Mouse (Mus musculus): ENCODE measurements at regions not wholly inside any gene's neighbourhood (a gene's known extent, or its start where the extent isn't known, plus 50 kb on each side); places are given as distances from the start of the nearest gene placed in this dataset.

DNA sequence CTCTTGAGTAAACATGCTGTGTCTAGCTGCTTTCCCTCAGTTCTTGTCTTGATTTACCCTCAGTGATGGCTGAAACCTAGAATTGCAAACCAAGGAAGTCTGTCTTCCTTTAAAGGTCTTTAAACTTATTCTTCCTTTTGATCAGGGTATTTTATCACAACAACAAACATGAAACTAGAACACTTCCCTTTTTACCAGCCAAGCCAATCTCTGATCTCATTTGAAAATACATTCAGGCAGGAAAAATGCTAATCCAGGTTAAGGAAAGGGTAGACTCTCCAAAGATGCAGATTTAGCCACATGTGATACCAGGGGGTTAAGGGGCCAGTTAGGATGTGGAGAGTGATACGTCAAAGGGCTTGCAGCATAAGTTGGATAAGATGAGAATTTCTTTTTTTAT is 100.4 kb upstream of the Inhba start:
- no peak overlapping the region for H3K4me2 ChIP-seq (replicated peaks; ENCODE audit: low read depth, low read length)
- H3K4me1 ChIP-seq (ENCODE audit: insufficient read depth, low read length), result no peaks in the 10 kb centered on the region
- 94% methylated on average over 1 of the region's 1 CpGs for WGBS
- no peaks in the 10 kb centered on the region for H3K9me3 ChIP-seq (ENCODE audit: low read length)
- no peak overlapping the region for H3K4me3 ChIP-seq (ENCODE audit: low read length)
- H3K36me3 ChIP-seq (ENCODE audit: insufficient read depth, low read length), result no peaks in the 10 kb centered on the region
- no peak overlapping the region for H3K27ac ChIP-seq (ENCODE audit: low read length)
- H3K9ac ChIP-seq (replicated peaks; ENCODE audit: low read length), result no peak overlapping the region
- no peaks in the 10 kb centered on the region for H3K27me3 ChIP-seq (ENCODE audit: insufficient read depth, low read length)
- ATAC-seq (ENCODE audit: low FRiP score, low TSS enrichment), result no peak

DNA sequence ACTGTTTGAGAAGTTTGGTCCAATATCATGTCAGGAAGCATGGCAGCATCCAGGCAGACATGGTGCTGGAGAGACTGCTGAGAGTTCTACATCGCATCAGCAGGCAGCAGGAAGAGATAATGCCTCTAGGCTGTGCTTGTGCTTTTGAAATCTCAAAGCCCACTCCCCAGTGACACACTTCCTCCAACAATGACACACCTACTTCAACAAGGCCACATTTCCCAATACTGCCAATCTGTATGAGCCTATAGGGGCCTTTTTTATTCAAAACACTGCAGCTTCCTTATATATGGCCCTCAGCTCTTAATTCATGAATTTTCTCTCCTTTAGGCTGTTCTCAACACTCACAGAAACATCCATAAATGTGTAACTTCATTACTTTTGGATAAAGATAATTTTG is 97.4 kb upstream of the Inhba start:
- 85% methylated on average over 1 of the region's 1 CpGs for WGBS
- Histone ChIP-seq H3K9ac (replicated peaks; ENCODE audit: low read length) (no peak overlapping the region), H3K27ac (ENCODE audit: low read length) (no peak overlapping the region), H3K4me1 (ENCODE audit: insufficient read depth, low read length) (no peaks in the 10 kb centered on the region), H3K27me3 (ENCODE audit: insufficient read depth, low read length) (no peaks in the 10 kb centered on the region), H3K4me3 (ENCODE audit: low read length) (no peak overlapping the region), H3K4me2 (replicated peaks; ENCODE audit: low read depth, low read length) (no peak overlapping the region), H3K9me3 (ENCODE audit: low read length) (no peaks in the 10 kb centered on the region), H3K36me3 (ENCODE audit: insufficient read depth, low read length) (no peaks in the 10 kb centered on the region)
- no peak for ATAC-seq (ENCODE audit: low FRiP score, low TSS enrichment)

GRCm38 (mm10) chr13:15929890-15930289 is 81.8 kb upstream of the Inhba start:
- 89% methylated on average over 3 of the region's 3 CpGs for WGBS
- no peaks in the 10 kb centered on the region for H3K27me3 ChIP-seq (ENCODE audit: insufficient read depth, low read length)

DNA sequence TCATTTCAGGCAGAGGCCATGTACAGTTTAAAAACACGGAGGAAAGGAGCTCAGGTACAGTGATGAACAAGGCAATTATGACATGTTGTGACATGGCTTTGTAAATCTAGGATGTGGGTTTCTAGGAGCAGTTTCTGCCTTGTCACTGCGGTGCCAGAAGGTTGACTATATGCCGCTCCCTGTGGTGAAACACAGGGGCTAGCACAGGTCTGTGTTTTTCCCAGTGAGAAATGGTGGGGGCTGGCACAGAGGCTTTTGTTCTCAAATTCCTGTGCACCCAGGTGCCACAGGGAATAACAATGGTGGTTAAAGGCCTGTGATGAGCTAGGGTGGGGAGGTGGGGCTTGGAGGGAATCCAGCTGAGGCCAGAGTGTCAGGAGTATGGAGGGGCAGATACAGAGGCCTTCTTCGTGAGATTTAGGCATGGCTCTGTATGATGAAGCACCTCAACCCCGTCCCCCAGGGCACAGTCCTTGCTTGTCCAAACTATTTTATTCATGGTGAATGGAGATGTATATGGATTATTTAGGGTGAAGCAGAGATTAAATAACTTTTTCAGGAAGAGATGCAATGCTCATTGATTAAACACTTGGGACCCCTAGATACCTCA is 80.0 kb upstream of the Inhba start:
- H3K4me2 ChIP-seq (replicated peaks; ENCODE audit: low read depth, low read length), result no peak overlapping the region
- no peak overlapping the region for H3K4me3 ChIP-seq (ENCODE audit: low read length)
- no peaks in the 10 kb centered on the region for H3K27me3 ChIP-seq (ENCODE audit: insufficient read depth, low read length)
- WGBS, result 42% methylated on average over 5 of the region's 5 CpGs
- H3K36me3 ChIP-seq (ENCODE audit: insufficient read depth, low read length), result no peaks in the 10 kb centered on the region
- H3K9ac ChIP-seq (replicated peaks; ENCODE audit: low read length), result no peak overlapping the region
- no peaks in the 10 kb centered on the region for H3K4me1 ChIP-seq (ENCODE audit: insufficient read depth, low read length)
- H3K27ac ChIP-seq (ENCODE audit: low read length), result no peak overlapping the region
- no peak for ATAC-seq (ENCODE audit: low FRiP score, low TSS enrichment)
- H3K9me3 ChIP-seq (ENCODE audit: low read length), result no peaks in the 10 kb centered on the region

More at GRCm38 (mm10) chr13:15929890-15930289, 81.8 kb upstream of the Inhba start:
- Histone ChIP-seq H3K4me3 (ENCODE audit: low read length) (no peak overlapping the region), H3K9me3 (ENCODE audit: low read length) (no peaks in the 10 kb centered on the region), H3K4me2 (replicated peaks; ENCODE audit: low read depth, low read length) (no peak overlapping the region), H3K9ac (replicated peaks; ENCODE audit: low read length) (no peak overlapping the region), H3K36me3 (ENCODE audit: insufficient read depth, low read length) (no peaks in the 10 kb centered on the region), H3K27ac (ENCODE audit: low read length) (no peak overlapping the region), H3K4me1 (ENCODE audit: insufficient read depth, low read length) (no peaks in the 10 kb centered on the region)
- ATAC-seq (ENCODE audit: low FRiP score, low TSS enrichment), result no peak

DNA sequence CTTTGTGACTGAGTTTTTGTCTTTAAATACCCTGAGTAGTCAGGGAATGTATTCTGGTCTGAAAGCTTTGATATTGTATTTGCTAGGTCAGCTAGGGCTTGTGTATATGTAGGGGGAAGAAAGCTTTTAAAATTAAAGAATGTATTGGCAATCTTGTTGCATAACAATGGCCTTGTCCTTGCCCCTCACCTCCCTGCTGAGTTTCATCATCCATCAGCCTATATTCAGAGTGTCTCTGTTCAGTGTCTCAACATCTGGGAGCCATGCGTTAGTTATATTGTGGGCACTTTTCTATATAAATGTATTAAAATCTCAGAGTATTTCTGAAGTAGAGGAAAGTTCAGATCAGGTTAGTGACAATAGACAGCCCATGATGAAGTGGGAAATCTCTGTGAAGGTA is 76.0 kb upstream of the Inhba start:
- ATAC-seq (ENCODE audit: low FRiP score, low TSS enrichment), result no peak
- no peak overlapping the region for H3K27ac ChIP-seq (ENCODE audit: low read length)
- H3K4me2 ChIP-seq (replicated peaks; ENCODE audit: low read depth, low read length), result no peak overlapping the region
- 95% methylated on average over 1 of the region's 1 CpGs for WGBS
- no peak overlapping the region for H3K4me3 ChIP-seq (ENCODE audit: low read length)
- H3K4me1 ChIP-seq (ENCODE audit: insufficient read depth, low read length), result no peaks in the 10 kb centered on the region
- H3K9me3 ChIP-seq (ENCODE audit: low read length), result no peaks in the 10 kb centered on the region
- no peaks in the 10 kb centered on the region for H3K36me3 ChIP-seq (ENCODE audit: insufficient read depth, low read length)
- no peaks in the 10 kb centered on the region for H3K27me3 ChIP-seq (ENCODE audit: insufficient read depth, low read length)
- H3K9ac ChIP-seq (replicated peaks; ENCODE audit: low read length), result no peak overlapping the region

DNA sequence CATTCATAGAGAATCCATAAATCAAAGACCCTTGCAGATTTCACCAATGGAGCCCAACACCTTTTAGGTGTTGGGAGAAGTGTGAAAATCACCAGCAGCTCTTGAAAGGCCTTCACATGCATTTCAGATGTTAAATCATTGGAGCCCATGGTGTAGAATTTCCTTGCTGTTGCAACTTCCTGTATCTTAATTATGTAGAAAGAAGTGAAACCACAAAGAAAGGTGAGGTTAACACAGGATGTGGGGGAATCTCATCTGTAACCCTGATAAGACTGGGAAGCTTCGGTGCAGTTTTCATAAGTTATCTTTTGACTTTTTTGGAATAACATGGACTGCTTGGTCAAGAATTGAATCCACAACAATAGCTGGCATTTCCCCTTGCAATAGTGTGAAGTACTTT is 75.5 kb upstream of the Inhba start:
- no peaks in the 10 kb centered on the region for H3K9me3 ChIP-seq (ENCODE audit: low read length)
- no peak overlapping the region for H3K4me3 ChIP-seq (ENCODE audit: low read length)
- 77% methylated on average over 1 of the region's 1 CpGs for WGBS
- no peak overlapping the region for H3K9ac ChIP-seq (replicated peaks; ENCODE audit: low read length)
- H3K27me3 ChIP-seq (ENCODE audit: insufficient read depth, low read length), result no peaks in the 10 kb centered on the region
- ATAC-seq (ENCODE audit: low FRiP score, low TSS enrichment), result no peak
- H3K36me3 ChIP-seq (ENCODE audit: insufficient read depth, low read length), result no peaks in the 10 kb centered on the region
- H3K4me1 ChIP-seq (ENCODE audit: insufficient read depth, low read length), result no peaks in the 10 kb centered on the region
- H3K4me2 ChIP-seq (replicated peaks; ENCODE audit: low read depth, low read length), result no peak overlapping the region
- H3K27ac ChIP-seq (ENCODE audit: low read length), result no peak overlapping the region

- H3K4me1 ChIP-seq (ENCODE audit: insufficient read depth, low read length), result no peaks in the 10 kb centered on the region
- WGBS, result 86% methylated on average over 4 of the region's 4 CpGs
- no peaks in the 10 kb centered on the region for H3K36me3 ChIP-seq (ENCODE audit: insufficient read depth, low read length)
- H3K27ac ChIP-seq (ENCODE audit: low read length), result no peak overlapping the region
- H3K4me2 ChIP-seq (replicated peaks; ENCODE audit: low read depth, low read length), result no peak overlapping the region
- ATAC-seq (ENCODE audit: low FRiP score, low TSS enrichment), result no peak
- no peak overlapping the region for H3K4me3 ChIP-seq (ENCODE audit: low read length)
- H3K9me3 ChIP-seq (ENCODE audit: low read length), result no peaks in the 10 kb centered on the region
- H3K9ac ChIP-seq (replicated peaks; ENCODE audit: low read length), result no peak overlapping the region
- no peaks in the 10 kb centered on the region for H3K27me3 ChIP-seq (ENCODE audit: insufficient read depth, low read length)
These were observed 61.5 kb upstream of the Inhba start for GRCm38 (mm10) chr13:15950143-15950542.

DNA sequence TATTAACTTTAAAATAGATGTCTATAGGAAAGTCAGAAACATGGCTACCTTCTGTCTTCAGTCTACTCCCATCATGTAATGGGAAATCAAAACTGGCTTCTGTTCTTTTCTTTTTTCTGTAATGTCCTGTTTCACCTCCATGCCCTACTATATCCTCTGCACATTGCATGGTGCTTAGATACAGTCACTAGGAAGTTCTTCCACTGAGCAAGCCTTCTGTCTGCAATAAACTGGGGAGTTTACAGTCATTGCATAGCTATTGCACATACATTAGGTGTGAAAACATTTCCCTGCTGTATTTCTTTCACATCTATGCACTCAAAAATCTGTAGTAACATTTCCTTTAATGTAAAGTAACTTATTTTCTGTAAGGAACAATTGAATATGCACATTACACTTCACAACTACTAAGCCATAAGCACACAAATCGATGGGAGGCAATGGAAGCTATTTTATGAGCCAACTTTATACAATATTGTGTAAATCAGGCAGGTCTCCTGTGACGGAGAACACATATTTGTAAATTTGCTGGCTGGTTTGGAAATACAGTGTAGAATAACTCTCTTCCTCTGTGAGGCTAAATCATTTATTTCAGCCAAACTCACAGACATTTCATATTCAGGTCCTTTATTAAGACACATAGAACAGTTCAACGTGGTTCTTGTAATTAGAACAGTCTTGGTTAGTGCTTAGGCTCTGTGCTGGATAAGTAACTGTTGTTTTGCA is 60.6 kb upstream of the Inhba start:
- 71% methylated on average over 3 of the region's 3 CpGs for WGBS
- ATAC-seq (ENCODE audit: low FRiP score, low TSS enrichment), result no peak

More for the DNA sequence above, 60.6 kb upstream of the Inhba start:
- no peaks in the 10 kb centered on the region for H3K36me3 ChIP-seq (ENCODE audit: insufficient read depth, low read length)
- no peak overlapping the region for H3K9ac ChIP-seq (replicated peaks; ENCODE audit: low read length)
- H3K4me2 ChIP-seq (replicated peaks; ENCODE audit: low read depth, low read length), result no peak overlapping the region
- H3K27ac ChIP-seq (ENCODE audit: low read length), result no peak overlapping the region
- H3K27me3 ChIP-seq (ENCODE audit: insufficient read depth, low read length), result no peaks in the 10 kb centered on the region
- H3K9me3 ChIP-seq (ENCODE audit: low read length), result no peaks in the 10 kb centered on the region
- no peak overlapping the region for H3K4me3 ChIP-seq (ENCODE audit: low read length)
- H3K4me1 ChIP-seq (ENCODE audit: insufficient read depth, low read length), result no peaks in the 10 kb centered on the region

Data from kidney, embryonic 16.5 days (tissue).